Mouse (Mus musculus): ENCODE results near the gene Phactr3. TPM values are rescaled to one million over a fixed set of nuclear protein-coding genes. Genes with fewer than 3 reads are reported as not detected.

The Phactr3 gene
- polyA plus RNA-seq, 1 experiment from 2014 or later, result not detected

DNA sequence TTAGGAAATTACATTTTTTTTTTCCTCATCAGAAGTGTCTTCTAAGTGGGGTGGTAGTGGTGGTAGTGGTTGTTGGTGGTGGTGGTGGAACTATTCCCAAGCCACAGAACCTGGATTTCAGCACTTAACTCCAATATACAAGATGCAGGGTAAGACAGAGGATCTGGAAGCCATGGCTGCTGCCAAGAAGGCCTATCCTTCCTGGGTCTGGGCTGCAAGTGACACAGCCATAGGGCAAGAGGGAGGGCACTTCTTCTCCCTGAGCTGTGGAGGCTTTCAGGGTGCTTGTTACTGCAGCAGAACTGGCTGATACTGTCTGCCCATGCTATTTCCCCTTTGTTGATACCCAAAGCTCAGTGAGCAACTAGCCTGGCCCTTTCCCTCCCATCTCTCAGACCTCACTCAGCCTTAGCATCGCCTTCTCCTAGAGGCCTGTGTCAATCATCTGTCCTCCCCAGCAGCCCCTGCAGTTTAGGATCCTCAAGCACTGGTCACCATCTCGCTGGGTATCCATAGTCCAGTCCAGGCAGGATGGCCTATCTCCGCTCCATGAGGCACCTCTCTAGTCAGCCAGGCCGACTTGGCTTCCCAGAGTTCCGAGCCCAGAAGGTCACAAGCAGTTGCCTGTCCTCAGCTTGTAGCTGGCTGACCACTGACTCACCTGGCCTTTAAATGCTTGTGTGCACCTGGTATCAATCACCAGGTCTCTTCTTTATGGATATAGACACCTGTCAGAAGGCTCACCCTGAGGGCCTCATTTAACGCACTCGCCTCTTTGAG is 7.5 kb downstream of the Phactr3 start:
- H3K79me2 ChIP-seq (ENCODE audit: inconsistent target), result no peaks in the 10 kb centered on the region
- no peak overlapping the region for H3K27ac ChIP-seq
- H3K4me3 ChIP-seq (ENCODE audit: inconsistent target), result no peak overlapping the region
- WGBS (ENCODE audit: missing documents), result 97% methylated on average over 7 of the region's 7 CpGs
- no peaks in the 10 kb centered on the region for H3K36me3 ChIP-seq (ENCODE audit: inconsistent target)

DNA sequence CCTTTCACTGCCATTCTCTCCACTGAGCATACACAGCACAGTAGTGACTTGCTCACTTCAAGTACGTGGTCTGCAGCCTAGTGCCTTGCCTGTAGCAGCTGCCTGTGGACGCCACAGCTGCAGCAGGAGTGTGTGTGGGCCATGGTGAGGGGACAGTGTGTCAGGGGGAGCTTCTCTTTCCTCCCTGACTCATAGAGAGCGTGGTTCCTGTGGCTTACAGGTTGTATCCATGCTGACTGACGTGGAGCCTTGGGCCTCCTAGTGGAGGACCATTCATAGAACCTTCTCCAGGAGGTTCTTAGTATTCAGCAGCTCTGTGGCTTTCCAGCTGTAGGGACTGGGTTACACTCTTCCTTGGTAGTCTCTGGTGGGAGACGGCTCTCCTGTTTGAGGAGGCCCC is 9.8 kb downstream of the Phactr3 start:
- WGBS (ENCODE audit: missing documents), result 63% methylated on average over 5 of the region's 5 CpGs
- Histone ChIP-seq H3K79me2 (ENCODE audit: inconsistent target) (no peaks in the 10 kb centered on the region), H3K4me3 (ENCODE audit: inconsistent target) (no peak overlapping the region), H3K36me3 (ENCODE audit: inconsistent target) (no peaks in the 10 kb centered on the region), H3K27ac (no peak overlapping the region)

DNA sequence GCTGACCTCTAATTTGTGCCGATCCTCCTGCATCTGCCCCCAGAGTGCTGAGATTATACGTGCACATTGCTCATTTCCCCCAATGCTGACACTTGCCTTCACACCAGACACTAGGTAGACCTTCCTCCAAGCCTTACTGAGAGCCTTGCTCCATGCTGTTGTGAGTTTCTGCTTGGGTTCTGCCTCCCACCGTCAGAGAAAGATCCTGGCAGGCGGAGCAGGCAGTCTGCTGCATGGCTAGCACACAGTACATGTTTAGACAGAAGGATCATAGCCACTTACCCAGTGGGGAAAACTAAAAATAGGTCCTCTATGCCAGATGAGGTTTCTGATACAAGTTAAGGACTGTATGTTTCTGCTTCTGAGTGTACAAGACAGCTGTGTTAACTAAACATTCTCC is 10.4 kb downstream of the Phactr3 start:
- no peaks in the 10 kb centered on the region for H3K36me3 ChIP-seq (ENCODE audit: inconsistent target)
- no peaks in the 10 kb centered on the region for H3K79me2 ChIP-seq (ENCODE audit: inconsistent target)
- H3K4me3 ChIP-seq (ENCODE audit: inconsistent target), result no peak overlapping the region
- H3K27ac ChIP-seq, result no peak overlapping the region
- 77% methylated on average over 4 of the region's 4 CpGs for WGBS (ENCODE audit: missing documents)

GRCm38 (mm10) chr2:178129676-178130075 is 10.9 kb downstream of the Phactr3 start:
- Histone ChIP-seq H3K27ac (no peak overlapping the region), H3K36me3 (ENCODE audit: inconsistent target) (no peaks in the 10 kb centered on the region), H3K79me2 (ENCODE audit: inconsistent target) (no peaks in the 10 kb centered on the region), H3K4me3 (ENCODE audit: inconsistent target) (no peak overlapping the region)
- WGBS (ENCODE audit: missing documents), result 89% methylated on average over 2 of the region's 2 CpGs

GRCm38 (mm10) chr2:178130536-178130935 is 11.8 kb downstream of the Phactr3 start:
- H3K79me2 ChIP-seq (ENCODE audit: inconsistent target), result no peaks in the 10 kb centered on the region
- H3K4me3 ChIP-seq (ENCODE audit: inconsistent target), result no peak overlapping the region
- 89% methylated on average over 5 of the region's 5 CpGs for WGBS (ENCODE audit: missing documents)
- H3K27ac ChIP-seq, result no peak overlapping the region
- H3K36me3 ChIP-seq (ENCODE audit: inconsistent target), result no peaks in the 10 kb centered on the region

- WGBS (ENCODE audit: missing documents), result 72% methylated on average over 5 of the region's 5 CpGs
- H3K79me2 ChIP-seq (ENCODE audit: inconsistent target), result no peaks in the 10 kb centered on the region
Observed at GRCm38 (mm10) chr2:178131011-178131410, 12.2 kb downstream of the Phactr3 start.

DNA sequence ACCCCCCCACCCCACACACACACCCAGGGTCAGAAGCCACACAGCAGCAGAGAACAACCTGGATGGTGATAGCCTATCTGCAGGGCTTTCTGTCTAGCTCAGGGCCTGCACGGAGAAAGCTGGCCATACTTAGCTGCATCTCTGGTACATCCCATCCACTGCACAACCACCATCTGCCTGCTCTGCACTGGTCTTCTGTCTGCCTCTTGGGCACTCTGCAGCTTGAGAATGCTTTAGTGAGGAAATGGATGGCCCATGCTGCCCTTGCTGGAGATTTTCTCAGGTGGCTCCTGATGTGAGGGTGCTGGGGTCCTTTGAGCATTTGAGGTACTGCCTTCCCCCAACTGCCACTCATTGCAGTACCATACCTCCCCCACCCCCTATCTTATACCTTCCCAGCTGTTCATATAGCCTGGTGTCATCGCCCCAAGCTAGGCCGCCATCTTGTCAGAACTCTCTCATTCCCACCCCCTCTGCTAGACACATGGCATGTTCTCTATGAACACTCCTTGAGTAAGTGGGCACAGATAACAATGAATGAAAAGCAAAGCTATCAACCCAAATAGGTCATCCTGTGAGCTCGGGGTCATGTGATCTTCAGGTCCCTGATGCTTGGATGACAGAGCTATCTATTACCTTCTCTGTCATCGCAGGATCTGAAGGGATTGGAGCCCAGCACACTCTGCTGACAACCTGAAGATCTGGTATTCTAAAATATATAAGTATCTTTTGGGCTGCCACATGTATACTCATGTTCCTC is 13.0 kb downstream of the Phactr3 start:
- Histone ChIP-seq H3K36me3 (ENCODE audit: inconsistent target) (no peaks in the 10 kb centered on the region), H3K79me2 (ENCODE audit: inconsistent target) (no peaks in the 10 kb centered on the region), H3K4me3 (ENCODE audit: inconsistent target) (no peak overlapping the region), H3K27ac (no peak overlapping the region)
- 92% methylated on average over 5 of the region's 5 CpGs for WGBS (ENCODE audit: missing documents)

More at GRCm38 (mm10) chr2:178131011-178131410, 12.2 kb downstream of the Phactr3 start:
- no peak overlapping the region for H3K4me3 ChIP-seq (ENCODE audit: inconsistent target)
- no peaks in the 10 kb centered on the region for H3K36me3 ChIP-seq (ENCODE audit: inconsistent target)
- no peak overlapping the region for H3K27ac ChIP-seq

GRCm38 (mm10) chr2:178135713-178136112 is 16.9 kb downstream of the Phactr3 start:
- Histone ChIP-seq H3K4me3 (ENCODE audit: inconsistent target) (no peak overlapping the region), H3K27ac (no peak overlapping the region), H3K36me3 (ENCODE audit: inconsistent target) (no peaks in the 10 kb centered on the region), H3K79me2 (ENCODE audit: inconsistent target) (no peaks in the 10 kb centered on the region)
- WGBS (ENCODE audit: missing documents), result 62% methylated on average over 4 of the region's 4 CpGs

DNA sequence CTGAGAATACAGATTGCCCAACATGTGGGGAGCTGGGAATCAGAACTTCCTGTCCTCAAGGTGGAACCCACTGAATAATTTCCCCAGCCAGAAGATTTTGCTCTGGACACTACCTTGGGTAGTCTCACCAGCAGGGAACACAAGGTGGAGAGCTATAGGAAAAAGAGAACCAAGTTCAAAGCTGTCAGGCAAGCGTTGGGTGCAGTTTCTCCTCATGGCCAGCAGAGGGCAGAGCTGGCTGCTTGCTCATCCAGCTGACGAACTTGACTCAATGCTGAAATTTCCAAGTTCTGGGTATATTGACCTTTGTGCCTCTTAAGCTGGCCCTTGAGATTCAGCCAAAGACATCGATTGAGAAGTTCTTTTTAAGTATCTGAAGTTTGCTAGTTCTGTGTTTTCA is 18.7 kb downstream of the Phactr3 start:
- Histone ChIP-seq H3K27ac (no peak overlapping the region), H3K79me2 (ENCODE audit: inconsistent target) (no peaks in the 10 kb centered on the region), H3K36me3 (ENCODE audit: inconsistent target) (no peaks in the 10 kb centered on the region), H3K4me3 (ENCODE audit: inconsistent target) (no peak overlapping the region)
- WGBS (ENCODE audit: missing documents), result 14% methylated on average over 3 of the region's 3 CpGs

DNA sequence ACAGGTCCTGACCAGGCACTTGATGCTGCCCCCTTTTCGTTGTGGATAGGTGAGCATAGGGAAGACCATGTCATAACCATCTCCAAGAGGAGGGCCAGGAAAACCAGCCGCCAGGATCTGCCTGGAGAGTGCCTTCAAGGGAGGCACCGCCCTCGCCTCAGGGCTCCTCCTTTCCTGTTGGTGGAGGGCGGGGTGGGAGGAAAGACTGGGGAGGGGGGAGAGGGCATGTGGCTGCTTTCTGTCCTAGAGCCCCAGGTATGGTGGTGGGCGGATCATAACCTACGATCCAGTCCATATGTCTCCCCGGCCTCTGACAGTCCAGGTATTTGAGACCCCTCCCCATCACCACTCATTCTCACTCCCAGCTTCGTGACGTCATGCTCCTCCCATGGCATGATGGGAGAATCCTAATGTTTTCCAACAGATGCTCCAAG is 22.7 kb downstream of the Phactr3 start:
- Histone ChIP-seq H3K27ac (no peak overlapping the region), H3K79me2 (ENCODE audit: inconsistent target) (no peaks in the 10 kb centered on the region), H3K4me3 (ENCODE audit: inconsistent target) (no peak overlapping the region), H3K36me3 (ENCODE audit: inconsistent target) (no peaks in the 10 kb centered on the region)
- WGBS (ENCODE audit: missing documents), result 16% methylated on average over 10 of the region's 10 CpGs

DNA sequence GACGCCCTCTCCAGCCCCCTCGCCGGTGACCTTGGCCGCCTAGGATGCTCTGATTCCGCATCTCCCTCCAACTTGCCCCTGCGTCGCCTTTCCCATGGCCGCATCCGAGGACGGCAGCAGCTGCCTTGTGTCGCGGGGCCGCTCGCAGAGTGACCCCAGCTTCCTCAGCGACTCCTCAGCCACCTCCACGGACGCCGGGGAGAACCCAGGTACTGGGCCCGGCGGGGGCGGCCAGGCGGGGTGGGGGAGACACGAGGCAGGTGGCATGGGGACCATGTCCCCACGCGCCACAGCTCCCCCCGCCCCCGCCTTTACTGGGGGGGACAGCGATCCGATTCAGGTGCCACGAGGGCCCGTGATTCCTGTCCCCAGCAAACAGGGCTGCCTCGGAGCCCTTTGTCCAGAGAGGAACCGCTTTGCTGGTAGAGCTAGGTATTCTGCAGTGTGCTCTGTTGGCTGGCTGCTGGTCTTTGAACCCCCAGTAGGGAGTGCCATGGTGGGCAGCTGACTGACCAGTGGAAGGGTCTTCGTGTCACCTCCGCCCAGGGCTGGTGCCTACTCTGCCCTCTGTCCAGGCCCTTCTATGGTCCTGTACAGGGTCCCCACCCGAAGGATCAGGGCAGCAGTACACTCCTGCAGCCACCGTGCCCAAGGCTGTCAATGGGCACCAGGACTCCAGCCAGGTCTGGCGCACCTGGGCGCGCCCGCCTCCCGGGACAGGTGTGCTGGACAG is 23.7 kb downstream of the Phactr3 start:
- no peak overlapping the region for H3K27ac ChIP-seq
- no peak overlapping the region for H3K4me3 ChIP-seq (ENCODE audit: inconsistent target)
- no peaks in the 10 kb centered on the region for H3K36me3 ChIP-seq (ENCODE audit: inconsistent target)
- no peaks in the 10 kb centered on the region for H3K79me2 ChIP-seq (ENCODE audit: inconsistent target)
- 13% methylated on average over 42 of the region's 42 CpGs for WGBS (ENCODE audit: missing documents)

DNA sequence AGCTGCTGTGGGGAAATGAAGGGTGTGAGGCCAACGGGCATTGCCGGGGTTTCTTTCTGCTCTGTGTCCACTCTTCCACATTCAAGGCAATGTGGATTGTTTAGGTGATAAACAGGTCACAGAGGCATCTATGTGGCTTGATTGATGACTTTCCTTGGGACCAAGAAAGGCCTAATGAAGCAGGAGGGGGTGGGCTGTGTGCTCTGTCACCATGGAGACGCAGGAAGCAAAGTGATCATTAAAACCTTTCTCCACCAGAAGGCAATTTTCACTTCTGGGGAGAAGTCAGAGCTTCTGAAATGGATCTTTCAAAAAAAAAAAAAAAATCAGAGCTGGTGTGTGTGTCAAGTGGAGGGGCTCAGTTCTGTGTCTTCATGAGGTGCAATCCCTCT is 24.2 kb downstream of the Phactr3 start:
- H3K79me2 ChIP-seq (ENCODE audit: inconsistent target), result no peaks in the 10 kb centered on the region
- H3K36me3 ChIP-seq (ENCODE audit: inconsistent target), result no peaks in the 10 kb centered on the region
- 27% methylated on average over 3 of the region's 3 CpGs for WGBS (ENCODE audit: missing documents)
- H3K4me3 ChIP-seq (ENCODE audit: inconsistent target), result no peak overlapping the region
- H3K27ac ChIP-seq, result no peak overlapping the region

DNA sequence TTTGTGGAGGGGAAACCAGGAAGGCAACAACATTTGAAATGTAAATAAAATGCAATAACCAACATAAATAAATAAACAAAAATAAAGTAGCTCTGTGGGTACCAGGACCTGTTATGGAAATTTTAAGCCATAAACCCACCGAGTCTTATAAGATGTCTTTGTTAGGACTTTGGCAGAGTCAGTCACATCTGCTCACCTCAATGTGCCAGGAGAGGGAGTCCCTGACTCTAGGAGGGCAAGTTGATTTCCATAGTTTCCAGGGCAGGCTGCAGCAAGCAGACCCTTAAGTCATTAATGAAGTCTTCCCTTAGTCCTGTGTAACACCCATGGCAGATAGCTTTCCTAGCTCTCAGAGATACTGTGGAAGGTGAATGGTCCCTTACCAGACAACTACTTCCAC is 25.1 kb downstream of the Phactr3 start:
- Histone ChIP-seq H3K27ac (no peak overlapping the region), H3K4me3 (ENCODE audit: inconsistent target) (no peak overlapping the region), H3K36me3 (ENCODE audit: inconsistent target) (no peaks in the 10 kb centered on the region), H3K79me2 (ENCODE audit: inconsistent target) (no peaks in the 10 kb centered on the region)
- WGBS (ENCODE audit: missing documents), result 69% methylated on average over 1 of the region's 1 CpGs

- 50% methylated on average over 1 of the region's 1 CpGs for WGBS (ENCODE audit: missing documents)
- Histone ChIP-seq H3K27ac (no peak overlapping the region), H3K79me2 (ENCODE audit: inconsistent target) (no peaks in the 10 kb centered on the region), H3K4me3 (ENCODE audit: inconsistent target) (no peak overlapping the region), H3K36me3 (ENCODE audit: inconsistent target) (no peaks in the 10 kb centered on the region)
Observed at GRCm38 (mm10) chr2:178149312-178149711, 30.5 kb downstream of the Phactr3 start.

DNA sequence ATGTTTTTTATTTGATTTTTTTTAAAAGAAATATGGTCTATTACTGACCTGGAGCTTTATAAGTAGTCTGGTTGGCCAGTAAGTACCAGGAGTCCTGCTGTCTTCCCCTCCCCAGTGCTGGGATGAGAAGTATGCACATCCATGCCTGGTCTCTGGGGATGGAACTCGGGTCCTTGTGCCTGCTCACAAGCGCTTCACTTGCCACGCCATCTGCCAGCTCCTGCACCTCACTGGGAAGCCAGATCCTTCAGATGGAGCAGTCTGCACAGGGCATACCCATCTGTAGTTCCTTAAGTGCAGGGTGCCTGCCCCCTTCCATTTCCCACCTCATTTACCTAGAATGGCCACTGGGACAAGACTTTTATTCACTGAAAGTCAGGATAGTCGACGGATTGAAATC is 31.9 kb downstream of the Phactr3 start:
- H3K4me3 ChIP-seq (ENCODE audit: inconsistent target), result no peak overlapping the region
- 74% methylated on average over 5 of the region's 5 CpGs for WGBS (ENCODE audit: missing documents)
- no peaks in the 10 kb centered on the region for H3K36me3 ChIP-seq (ENCODE audit: inconsistent target)
- no peaks in the 10 kb centered on the region for H3K79me2 ChIP-seq (ENCODE audit: inconsistent target)
- H3K27ac ChIP-seq, result no peak overlapping the region

Measured in macrophage (primary cell).